Mouse (Mus musculus): ENCODE data around the gene Tmem220. TPM values are rescaled to one million over a fixed set of nuclear protein-coding genes. Genes with fewer than 3 reads are reported as not detected.

Gene Tmem220
- polyA plus RNA-seq, 1 experiment from 2014 or later, result 0.59 TPM

DNA sequence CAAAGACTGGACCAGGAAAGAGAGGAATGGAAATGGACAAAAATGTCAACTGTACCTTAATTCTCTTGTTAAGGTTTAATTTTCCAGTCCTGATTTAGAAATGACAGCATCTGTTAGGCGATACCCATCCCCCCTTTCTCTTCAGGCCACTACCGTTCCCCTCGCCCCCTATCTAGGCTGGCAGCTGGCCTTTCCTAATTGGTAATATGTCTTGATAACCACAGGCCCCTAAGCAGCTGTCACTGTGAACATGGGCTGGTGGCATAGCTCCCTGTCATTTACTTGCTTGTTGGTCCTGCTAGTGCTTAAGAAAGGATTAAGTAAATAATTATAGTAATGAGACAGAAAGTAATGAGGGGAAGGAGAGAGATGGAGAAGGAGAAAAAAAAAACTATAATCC is 52.5 kb downstream of the Tmem220 start:
- no peak for ATAC-seq (ENCODE audit: low FRiP score)
- H3K27ac ChIP-seq (replicated peaks), result no peak overlapping the region

GRCm38 (mm10) chr11:67078000-67078399 is 53.0 kb downstream of the Tmem220 start, which contains the start of gene Myh3:
Myh3 (plus strand) TSS chr11:67078300.
- Histone ChIP-seq H3K27ac (replicated peaks) (no peak within 1 kb of the TSS), H3K9me3 (replicated peaks) (no peaks in the 10 kb centered on the region), H3K27me3 (replicated peaks) (no peaks in the 10 kb centered on the region), H3K9ac (replicated peaks) (no peak within 1 kb of the TSS), H3K36me3 (no peaks in the 10 kb centered on the region), H3K4me1 (no peaks in the 10 kb centered on the region), H3K4me3 (replicated peaks) (no peak within 1 kb of the TSS), H3K4me2 (no peak within 1 kb of the TSS)
- WGBS, result 94% methylated on average over 5 of the region's 5 CpGs
- ATAC-seq (ENCODE audit: low FRiP score), result no peak

More for the DNA sequence above, 52.5 kb downstream of the Tmem220 start:
- H3K4me3 ChIP-seq (replicated peaks), result no peak overlapping the region
- H3K4me1 ChIP-seq, result no peaks in the 10 kb centered on the region
- H3K36me3 ChIP-seq, result no peaks in the 10 kb centered on the region
- H3K27me3 ChIP-seq (replicated peaks), result no peaks in the 10 kb centered on the region
- no peak overlapping the region for H3K9ac ChIP-seq (replicated peaks)
- 32% methylated on average over 3 of the region's 3 CpGs for WGBS
- no peaks in the 10 kb centered on the region for H3K9me3 ChIP-seq (replicated peaks)
- no peak overlapping the region for H3K4me2 ChIP-seq

DNA sequence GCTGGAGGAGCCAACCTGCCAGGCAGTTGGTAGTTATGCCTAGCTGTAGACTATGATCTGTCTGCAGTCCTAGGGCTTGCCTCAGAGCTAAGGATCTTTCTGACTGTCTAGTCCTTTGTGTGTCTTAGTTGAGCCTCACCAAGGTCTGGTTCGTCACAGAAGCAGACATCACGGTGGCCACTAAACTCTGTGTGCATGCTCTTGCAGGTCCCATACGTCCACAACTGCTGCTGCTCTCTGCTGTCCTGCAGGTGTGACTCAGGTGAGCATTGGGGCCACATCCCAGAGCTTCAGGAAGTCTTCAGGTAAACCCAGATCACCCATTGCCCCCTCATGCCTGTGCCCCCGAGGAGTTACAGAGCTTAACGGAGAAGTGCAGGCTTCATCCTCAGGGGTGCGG is 53.9 kb downstream of the Tmem220 start:
- Histone ChIP-seq H3K27me3 (replicated peaks) (no peaks in the 10 kb centered on the region; the same call in 1 of the 2 replicates), H3K9ac (replicated peaks) (no peak overlapping the region), H3K36me3 (no peaks in the 10 kb centered on the region), H3K4me2 (no peak overlapping the region), H3K27ac (replicated peaks) (no peak overlapping the region), H3K9me3 (replicated peaks) (no peaks in the 10 kb centered on the region), H3K4me3 (replicated peaks) (no peak overlapping the region), H3K4me1 (no peaks in the 10 kb centered on the region)
- ATAC-seq (ENCODE audit: low FRiP score), result no peak
- WGBS, result 90% methylated on average over 6 of the region's 6 CpGs

DNA sequence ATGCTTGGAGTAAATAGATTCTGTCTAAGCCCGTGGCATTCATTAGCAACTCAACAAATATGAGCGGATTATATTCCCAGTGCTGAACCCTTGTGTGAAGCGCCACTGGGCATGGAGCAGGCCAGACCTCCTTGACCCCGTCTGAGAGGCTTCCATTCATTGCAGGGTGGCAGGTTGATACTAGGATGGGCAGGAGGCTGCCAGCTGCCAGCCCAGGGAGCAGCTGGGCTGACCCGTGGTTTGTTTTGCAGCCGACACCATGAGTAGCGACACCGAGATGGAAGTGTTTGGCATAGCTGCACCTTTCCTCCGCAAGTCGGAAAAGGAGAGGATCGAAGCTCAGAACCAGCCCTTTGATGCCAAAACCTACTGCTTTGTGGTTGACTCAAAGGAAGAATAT is 54.8 kb downstream of the Tmem220 start:
- Histone ChIP-seq H3K4me3 (replicated peaks) (no peak overlapping the region), H3K4me1 (no peaks in the 10 kb centered on the region), H3K27me3 (replicated peaks) (peaks cover 8% of the 10 kb centered on the region), H3K27ac (replicated peaks) (no peak overlapping the region), H3K36me3 (no peaks in the 10 kb centered on the region), H3K9me3 (replicated peaks) (no peaks in the 10 kb centered on the region), H3K9ac (replicated peaks) (no peak overlapping the region), H3K4me2 (no peak overlapping the region)
- WGBS, result 53% methylated on average over 11 of the region's 11 CpGs
- no peak for ATAC-seq (ENCODE audit: low FRiP score)

GRCm38 (mm10) chr11:67080168-67080567 is 55.2 kb downstream of the Tmem220 start:
- Histone ChIP-seq H3K4me3 (replicated peaks) (no peak overlapping the region), H3K4me1 (no peaks in the 10 kb centered on the region), H3K4me2 (no peak overlapping the region), H3K9me3 (replicated peaks) (no peaks in the 10 kb centered on the region), H3K27me3 (replicated peaks) (peaks cover 8% of the 10 kb centered on the region), H3K9ac (replicated peaks) (no peak overlapping the region), H3K36me3 (no peaks in the 10 kb centered on the region), H3K27ac (replicated peaks) (no peak overlapping the region)
- 9% methylated on average over 3 of the region's 3 CpGs for WGBS
- ATAC-seq (ENCODE audit: low FRiP score), result no peak

DNA sequence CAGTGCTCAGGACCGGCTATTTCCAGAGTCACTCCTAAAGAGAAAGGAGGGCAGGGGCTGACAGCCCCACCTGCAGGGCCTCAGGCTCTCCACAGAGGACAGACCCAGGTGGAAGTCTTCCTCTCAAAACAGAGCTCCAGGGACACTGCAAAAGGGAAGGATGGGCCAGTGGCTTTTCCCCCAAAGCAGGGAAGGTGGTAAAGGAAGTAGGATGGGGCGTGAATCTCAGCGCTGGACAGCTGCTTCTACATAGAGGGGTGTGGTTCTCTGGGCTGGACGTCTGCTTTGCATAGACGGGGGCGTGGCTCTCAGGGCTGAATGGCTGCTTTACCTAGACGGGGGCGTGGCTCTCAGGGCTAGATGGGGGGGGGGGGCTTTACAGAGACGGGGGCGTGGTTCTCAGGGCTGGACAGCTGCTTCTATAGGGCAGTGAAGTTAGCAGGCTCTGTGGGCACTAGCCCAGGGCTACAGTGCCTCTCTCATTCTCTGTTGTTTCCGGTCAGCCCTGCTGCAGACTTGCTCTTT is 56.2 kb downstream of the Tmem220 start:
- Histone ChIP-seq H3K4me2 (no peak overlapping the region), H3K9me3 (replicated peaks) (no peaks in the 10 kb centered on the region), H3K9ac (replicated peaks) (no peak overlapping the region), H3K4me1 (no peaks in the 10 kb centered on the region), H3K4me3 (replicated peaks) (no peak overlapping the region), H3K27me3 (replicated peaks) (peaks cover 8% of the 10 kb centered on the region), H3K27ac (replicated peaks) (no peak overlapping the region), H3K36me3 (no peaks in the 10 kb centered on the region)
- no peak for ATAC-seq (ENCODE audit: low FRiP score)
- 6% methylated on average over 11 of the region's 11 CpGs for WGBS

DNA sequence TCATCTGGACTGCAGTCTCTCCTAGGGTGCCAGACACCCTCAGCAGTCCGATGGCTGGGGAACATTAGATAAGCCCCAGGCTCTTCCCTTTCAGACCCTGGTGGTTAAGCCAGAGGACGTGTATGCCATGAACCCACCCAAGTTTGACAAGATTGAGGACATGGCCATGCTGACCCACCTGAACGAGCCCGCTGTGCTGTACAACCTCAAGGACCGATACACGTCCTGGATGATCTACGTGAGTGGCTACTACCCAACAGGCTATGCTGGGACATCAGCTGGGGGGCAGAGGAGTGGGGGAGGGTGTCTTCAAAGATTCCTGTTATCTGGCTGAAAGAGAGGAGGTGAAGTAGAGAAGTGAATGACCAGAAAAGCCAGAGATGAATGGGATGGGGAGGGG is 57.2 kb downstream of the Tmem220 start:
- ATAC-seq (ENCODE audit: low FRiP score), result no peak
- WGBS, result 90% methylated on average over 7 of the region's 7 CpGs
- no peaks in the 10 kb centered on the region for H3K9me3 ChIP-seq (replicated peaks)
- H3K4me3 ChIP-seq (replicated peaks), result no peak overlapping the region
- H3K27me3 ChIP-seq (replicated peaks), result peaks cover 8% of the 10 kb centered on the region
- H3K9ac ChIP-seq (replicated peaks), result no peak overlapping the region
- H3K27ac ChIP-seq (replicated peaks), result no peak overlapping the region
- no peaks in the 10 kb centered on the region for H3K4me1 ChIP-seq
- no peak overlapping the region for H3K4me2 ChIP-seq
- H3K36me3 ChIP-seq, result no peaks in the 10 kb centered on the region

- Histone ChIP-seq H3K36me3 (no peaks in the 10 kb centered on the region), H3K4me2 (no peak overlapping the region), H3K27ac (replicated peaks) (no peak overlapping the region), H3K27me3 (replicated peaks) (peaks cover 8% of the 10 kb centered on the region), H3K9ac (replicated peaks) (no peak overlapping the region), H3K4me3 (replicated peaks) (no peak overlapping the region), H3K9me3 (replicated peaks) (no peaks in the 10 kb centered on the region), H3K4me1 (no peaks in the 10 kb centered on the region)
- WGBS, result 85% methylated on average over 13 of the region's 13 CpGs
- ATAC-seq (ENCODE audit: low FRiP score), result no peak
Observed at GRCm38 (mm10) chr11:67082793-67083192, 57.8 kb downstream of the Tmem220 start.

GRCm38 (mm10) chr11:67083239-67083638 is 58.3 kb downstream of the Tmem220 start:
- Histone ChIP-seq H3K27ac (replicated peaks) (no peak overlapping the region), H3K36me3 (no peaks in the 10 kb centered on the region), H3K4me2 (no peak overlapping the region), H3K4me1 (no peaks in the 10 kb centered on the region), H3K4me3 (replicated peaks) (no peak overlapping the region), H3K9me3 (replicated peaks) (no peaks in the 10 kb centered on the region), H3K27me3 (replicated peaks) (peaks cover 8% of the 10 kb centered on the region), H3K9ac (replicated peaks) (no peak overlapping the region)
- ATAC-seq (ENCODE audit: low FRiP score), result no peak
- WGBS, result 73% methylated on average over 6 of the region's 6 CpGs

DNA sequence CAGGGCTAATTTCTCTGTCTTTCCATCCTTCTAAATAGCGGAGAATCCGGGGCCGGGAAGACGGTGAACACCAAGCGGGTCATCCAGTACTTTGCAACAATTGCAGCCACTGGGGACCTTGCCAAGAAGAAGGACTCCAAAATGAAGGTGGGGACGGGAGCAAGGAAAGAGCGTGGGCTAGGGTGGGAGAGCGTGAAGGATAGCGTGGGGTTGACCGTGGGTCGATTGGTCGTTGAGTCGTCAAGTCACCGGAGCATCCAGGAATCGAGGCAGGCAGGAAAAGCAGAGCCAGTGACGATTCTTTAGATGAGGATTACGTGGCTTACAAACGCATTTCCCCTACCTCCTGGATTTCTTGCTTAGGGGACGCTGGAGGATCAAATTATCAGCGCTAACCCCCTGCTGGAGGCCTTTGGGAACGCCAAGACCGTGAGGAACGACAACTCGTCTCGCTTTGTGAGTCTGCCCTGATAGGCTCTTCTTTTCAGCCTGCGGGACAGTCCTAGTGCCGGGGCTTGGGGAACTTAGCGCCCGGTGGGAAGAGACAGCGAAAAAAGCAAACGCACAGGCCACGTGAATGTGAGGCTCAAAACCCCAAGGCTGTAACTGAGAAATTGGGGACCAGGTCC is 58.9 kb downstream of the Tmem220 start:
- no peaks in the 10 kb centered on the region for H3K4me1 ChIP-seq
- H3K9me3 ChIP-seq (replicated peaks), result no peaks in the 10 kb centered on the region
- ATAC-seq (ENCODE audit: low FRiP score), result no peak
- no peaks in the 10 kb centered on the region for H3K36me3 ChIP-seq
- 42% methylated on average over 32 of the region's 32 CpGs for WGBS
- no peak overlapping the region for H3K9ac ChIP-seq (replicated peaks)
- H3K27ac ChIP-seq (replicated peaks), result no peak overlapping the region
- peaks cover 8% of the 10 kb centered on the region for H3K27me3 ChIP-seq (replicated peaks)
- no peak overlapping the region for H3K4me3 ChIP-seq (replicated peaks)
- peak overlapping the region; percentile 23; the same call in 1 of the 2 replicates for H3K4me2 ChIP-seq

All from neural tube, embryonic 15.5 days (tissue).